Mouse (Mus musculus) kidney, adult 8-10 months (tissue): Measurements from ENCODE around the gene Ifi203.
"Not testable (repeated sequence)": the region's sequence is repeated elsewhere in the genome, so short reads cannot be mapped to it uniquely, and the experiment has no call there.

Source experiments
- DNase-seq, 2 experiments: peaks; one replicate each; pipeline ENCODE4 v3.0.0; 2022

The Ifi203 gene

GRCm38 (mm10) chr1:173941924-173942779 is at the start of gene Ifi203, which contains the start of gene Mndal:
TSS of gene Ifi203 (minus strand) at chr1:173942672.
TSS of gene Mndal (minus strand) at chr1:173942491.
- peak in 1 of 2 experiments; percentile 0 for DNase-seq

- DNase-seq: not testable (repeated sequence)
Observed at GRCm38 (mm10) chr1:173982694-173983305, 40.3 kb upstream of the Ifi203 start, which contains the start of gene Ifi202b. TSS of gene Ifi202b (minus strand) at chr1:173982744.

GRCm38 (mm10) chr1:173981038-173981437 is 38.6 kb upstream of the Ifi203 start:
- DNase-seq: not testable (repeated sequence)

GRCm38 (mm10) chr1:173977622-173978021 is 35.1 kb upstream of the Ifi203 start:
- no peak for DNase-seq

- DNase-seq: no peak
Observed at GRCm38 (mm10) chr1:173973111-173973510, 30.6 kb upstream of the Ifi203 start.

- not testable (repeated sequence) for DNase-seq
Observed at GRCm38 (mm10) chr1:173961491-173961890, 19.0 kb upstream of the Ifi203 start.

GRCm38 (mm10) chr1:173959998-173960397 is 17.5 kb upstream of the Ifi203 start:
- DNase-seq: not testable (repeated sequence)

- not testable (repeated sequence) for DNase-seq
Observed at GRCm38 (mm10) chr1:173955839-173956527, 13.5 kb upstream of the Ifi203 start.

- DNase-seq: no peak
Observed at GRCm38 (mm10) chr1:173955071-173955796, 12.8 kb upstream of the Ifi203 start.

GRCm38 (mm10) chr1:173953563-173953962 is 11.1 kb upstream of the Ifi203 start:
- no peak for DNase-seq

GRCm38 (mm10) chr1:173949044-173949443 is 6.6 kb upstream of the Ifi203 start:
- not testable (repeated sequence) for DNase-seq

- not testable (repeated sequence) for DNase-seq
Observed at GRCm38 (mm10) chr1:173942780-173943066, 251 bp upstream of the Ifi203 start.

- not testable (repeated sequence) for DNase-seq
Observed at GRCm38 (mm10) chr1:173941522-173941921, 950 bp downstream of the Ifi203 start.

- not testable (repeated sequence) for DNase-seq
Observed at GRCm38 (mm10) chr1:173919279-173919678, 23.2 kb downstream of the Ifi203 start.

- no peak for DNase-seq
Observed at GRCm38 (mm10) chr1:173914559-173914958, 27.9 kb downstream of the Ifi203 start.

GRCm38 (mm10) chr1:173913256-173913791 is 29.1 kb downstream of the Ifi203 start:
- DNase-seq: not testable (repeated sequence)

GRCm38 (mm10) chr1:173912548-173913255 is 29.8 kb downstream of the Ifi203 start, which contains the start of gene Ifi211:
TSS of gene Ifi211 (minus strand) at chr1:173913046.
- peak; percentile 6 to 40 for DNase-seq

- no peak for DNase-seq
Observed at GRCm38 (mm10) chr1:173911808-173912464, 30.5 kb downstream of the Ifi203 start.

GRCm38 (mm10) chr1:173908390-173908789 is 34.1 kb downstream of the Ifi203 start:
- DNase-seq: not testable (repeated sequence)

- DNase-seq: not testable (repeated sequence)
Observed at GRCm38 (mm10) chr1:173905885-173906284, 36.6 kb downstream of the Ifi203 start.

- DNase-seq: not testable (repeated sequence)
Observed at GRCm38 (mm10) chr1:173889741-173890140, 52.7 kb downstream of the Ifi203 start.
